Mouse (Mus musculus) embryonic facial prominence, embryonic 13.5 days (tissue): ENCODE data around the gene Slc13a5. TPM values are rescaled to one million over a fixed set of nuclear protein-coding genes. Genes with fewer than 3 reads are reported as not detected.

Source experiments
- ATAC-seq: fragments of 200-750 bp; cut with Nextera tagmentation; 2 replicates; pipeline ENCODE4 v1.8.0; 2017; ENCODE audit warnings: low read depth; ENCODE audit not compliant: insufficient number of reproducible peaks, insufficient read depth, low FRiP score, low TSS enrichment
- H3K27ac ChIP-seq: fragments of 300-500 bp; sonication (generic); 2 replicates; pipeline ENCODE4 v1.5.1; 2015; ENCODE audit warnings: moderate library complexity, mild to moderate bottlenecking, inconsistent platforms
- H3K27me3 ChIP-seq: fragments of 300-500 bp; sonication (generic); 2 replicates; pipeline ENCODE4 v1.6.1; 2015; ENCODE audit warnings: mild to moderate bottlenecking, inconsistent platforms
- H3K36me3 ChIP-seq: fragments of 300-500 bp; sonication (generic); 2 replicates; pipeline ENCODE4 v1.6.1; 2015; ENCODE audit warnings: mild to moderate bottlenecking, inconsistent platforms
- H3K4me1 ChIP-seq: fragments of 300-500 bp; sonication (generic); 2 replicates; pipeline ENCODE4 v1.6.1; 2015; ENCODE audit warnings: inconsistent platforms
- H3K4me2 ChIP-seq: fragments of 300-500 bp; sonication (generic); 2 replicates; pipeline ENCODE4 v1.6.1; 2015; ENCODE audit warnings: moderate library complexity, mild to moderate bottlenecking, inconsistent platforms
- H3K4me3 ChIP-seq: fragments of 300-500 bp; sonication (generic); 2 replicates; pipeline ENCODE4 v1.5.1; 2015; ENCODE audit warnings: mild to moderate bottlenecking, inconsistent platforms
- H3K9ac ChIP-seq: fragments of 300-500 bp; sonication (generic); 2 replicates; pipeline ENCODE4 v1.6.1; 2015; ENCODE audit warnings: mild to moderate bottlenecking, inconsistent platforms
- H3K9me3 ChIP-seq: fragments of 300-500 bp; sonication (generic); 2 replicates; pipeline ENCODE4 v1.6.1; 2016; ENCODE audit warnings: inconsistent platforms
- WGBS: fragments of 180-500 bp; shearing (Covaris S2); methylation state at CpG from one replicate; pipeline ENCODE4 v1.1.7; 2015; ENCODE audit warnings: mixed read lengths; 5-methylcytosine and 5-hydroxymethylcytosine counted together
- polyA plus RNA-seq: library from polyadenylated mRNA; unstranded; fragments of >200 nt; fragmentation: Nextera tagmentation; extraction: Ambion mirVana; gene quantifications from 2 replicates; pipeline ENCODE4 v1.2.1, GENCODE M21; 2015

Gene Slc13a5
- polyA plus RNA-seq, 1 experiment from 2014 or later, result 4.7 TPM

DNA sequence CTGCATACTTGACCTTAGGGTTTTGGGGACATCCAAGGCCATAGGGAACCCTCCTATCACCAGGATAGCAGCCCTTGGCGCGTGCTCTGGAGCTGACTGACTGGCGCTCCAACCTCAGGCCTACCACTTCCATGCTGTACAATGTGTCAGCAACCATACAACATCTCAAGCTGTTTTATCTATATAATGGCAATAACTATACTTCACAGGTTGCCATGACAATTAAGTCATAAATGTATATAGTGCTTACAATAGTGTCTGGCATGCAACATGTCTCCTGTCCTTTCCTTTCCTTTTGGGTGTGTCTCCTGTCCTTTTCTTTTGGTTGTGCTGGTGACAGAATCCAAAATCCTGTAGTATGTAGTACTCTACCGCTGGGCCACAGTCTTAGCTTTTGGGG is 11.4 kb downstream of the Slc13a5 start:
- no peaks in the 10 kb centered on the region for H3K4me1 ChIP-seq
- H3K9me3 ChIP-seq, result no peaks in the 10 kb centered on the region
- H3K9ac ChIP-seq, result no peak overlapping the region
- WGBS, result 89% methylated on average over 4 of the region's 4 CpGs
- no peak overlapping the region for H3K27ac ChIP-seq
- no peak overlapping the region for H3K4me2 ChIP-seq
- ATAC-seq, result no peak
- no peak overlapping the region for H3K4me3 ChIP-seq
- H3K27me3 ChIP-seq, result 0 out of 2 replicates have a peak, but pooled peaks cover under 1% of the 10 kb centered on the region
- H3K36me3 ChIP-seq, result no peaks in the 10 kb centered on the region

DNA sequence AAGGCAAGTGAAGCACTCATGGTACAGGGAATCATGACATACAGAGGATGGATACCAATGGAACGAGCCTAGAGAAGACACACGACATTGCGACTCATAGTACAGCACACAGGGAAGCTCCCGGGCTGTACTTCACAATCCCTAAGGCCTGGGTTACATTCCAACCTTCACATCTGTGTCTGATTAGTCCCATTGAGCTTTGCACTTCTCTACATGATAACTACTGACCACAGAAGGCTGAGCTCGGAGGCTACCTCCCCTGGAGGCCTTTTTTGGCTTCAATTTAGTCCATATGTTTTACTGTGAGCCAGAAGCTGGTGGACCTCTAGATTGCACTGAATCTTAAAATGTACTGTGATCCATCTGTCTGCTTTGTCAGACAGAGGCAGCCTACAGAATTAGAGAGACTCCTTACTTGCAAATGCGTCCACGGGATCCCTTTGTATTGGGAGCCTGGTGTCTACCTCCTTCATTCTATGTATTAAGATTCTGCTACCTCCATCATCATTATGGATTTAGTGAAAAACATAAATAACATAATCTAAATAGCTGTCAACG is 21.7 kb downstream of the Slc13a5 start:
- Histone ChIP-seq H3K9ac (no peak overlapping the region), H3K27ac (no peak overlapping the region), H3K4me3 (no peak overlapping the region), H3K4me2 (no peak overlapping the region), H3K27me3 (0 out of 2 replicates have a peak, but pooled peaks cover 1% of the 10 kb centered on the region), H3K36me3 (no peaks in the 10 kb centered on the region), H3K4me1 (peaks cover 7% of the 10 kb centered on the region; the same call in 1 of the 2 replicates), H3K9me3 (no peaks in the 10 kb centered on the region)
- no peak for ATAC-seq
- 39% methylated on average over 8 of the region's 8 CpGs for WGBS

DNA sequence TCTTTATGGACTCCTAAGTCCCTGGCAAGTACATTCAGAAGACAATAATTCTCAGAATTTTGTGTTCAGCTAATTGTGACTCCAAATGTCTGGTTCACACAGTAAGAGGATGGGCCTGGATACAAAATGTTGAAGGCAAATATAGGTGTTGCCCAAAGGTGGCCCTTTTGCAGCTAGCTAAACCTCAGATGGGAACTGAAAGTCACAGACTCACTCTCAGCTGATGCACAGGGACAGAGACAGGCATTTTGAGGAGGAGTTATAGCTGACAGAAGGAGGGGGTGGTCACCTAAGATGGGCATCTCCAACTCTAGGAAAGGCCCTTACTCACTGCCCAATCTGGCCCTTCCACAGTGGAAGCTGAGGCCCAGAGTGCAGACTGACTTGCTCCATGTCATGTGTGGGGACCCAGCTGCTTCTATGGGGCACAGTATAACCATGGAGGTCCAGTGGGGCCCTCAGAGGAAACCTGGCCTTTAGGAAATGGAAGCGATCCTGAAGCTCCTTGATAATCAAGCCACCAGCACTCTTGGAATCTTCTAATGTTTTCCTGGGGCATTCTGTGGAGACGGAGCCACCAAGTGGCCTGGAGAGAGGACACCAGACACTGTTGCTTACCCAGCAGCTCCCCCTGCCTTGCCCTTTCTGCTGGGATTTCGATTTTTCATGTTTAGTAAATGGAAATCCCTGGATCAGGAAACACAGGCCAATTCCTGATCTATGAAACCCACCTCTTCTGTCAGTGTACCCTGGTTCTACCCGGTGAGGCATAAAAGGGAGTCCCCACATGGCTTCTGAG is 26.8 kb downstream of the Slc13a5 start:
- peaks cover 3% of the 10 kb centered on the region; the same call in 1 of the 2 replicates for H3K4me1 ChIP-seq
- 72% methylated on average over 4 of the region's 4 CpGs for WGBS
- H3K27ac ChIP-seq, result no peak overlapping the region
- no peak for ATAC-seq
- no peak overlapping the region for H3K9ac ChIP-seq
- no peaks in the 10 kb centered on the region for H3K36me3 ChIP-seq
- H3K27me3 ChIP-seq, result no peaks in the 10 kb centered on the region
- no peak overlapping the region for H3K4me2 ChIP-seq
- H3K9me3 ChIP-seq, result no peaks in the 10 kb centered on the region
- H3K4me3 ChIP-seq, result no peak overlapping the region

DNA sequence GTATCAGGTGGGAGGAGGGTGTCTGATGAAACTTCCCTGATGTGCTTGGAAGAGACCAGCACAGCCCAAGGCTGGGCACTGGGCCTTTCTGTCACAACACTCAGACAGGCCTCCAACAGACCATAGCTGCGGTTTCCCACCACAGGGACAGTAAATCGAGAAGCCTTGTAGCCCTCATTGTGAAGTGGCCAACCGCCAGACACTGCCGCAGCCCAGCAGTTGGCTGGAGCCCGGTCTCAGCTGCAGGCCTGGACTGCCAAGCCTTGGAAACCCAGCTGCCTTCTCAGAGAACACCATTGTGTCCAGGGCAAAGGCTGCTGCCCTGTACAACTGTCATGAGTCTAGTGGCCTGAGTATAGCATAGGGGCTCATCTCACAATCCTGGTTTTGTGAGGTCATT is 33.0 kb downstream of the Slc13a5 start:
- WGBS, result 67% methylated on average over 5 of the region's 5 CpGs

DNA sequence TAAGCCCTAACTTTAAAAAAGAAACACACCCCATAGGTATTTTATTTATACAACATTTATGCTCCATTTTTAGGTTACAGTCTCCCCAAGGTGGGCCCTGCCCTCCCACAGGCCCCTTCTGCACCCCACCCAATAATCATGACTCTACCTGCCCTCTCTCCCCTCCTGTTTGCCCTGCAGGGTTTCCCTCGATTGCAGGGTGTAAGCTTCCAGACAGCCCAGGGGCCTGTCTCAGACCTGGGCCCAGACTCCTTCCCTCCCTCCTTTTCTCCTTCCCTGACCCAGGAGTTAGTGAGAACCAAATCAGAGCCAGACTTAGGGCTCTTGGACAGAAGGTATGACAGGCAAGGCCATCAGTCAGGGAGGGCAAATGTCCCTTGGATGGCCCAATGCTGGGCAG is 34.0 kb downstream of the Slc13a5 start:
- H3K36me3 ChIP-seq, result no peaks in the 10 kb centered on the region
- H3K27ac ChIP-seq, result no peak overlapping the region
- no peak overlapping the region for H3K4me2 ChIP-seq
- H3K4me1 ChIP-seq, result no peaks in the 10 kb centered on the region
- H3K9ac ChIP-seq, result no peak overlapping the region
- no peaks in the 10 kb centered on the region for H3K9me3 ChIP-seq
- WGBS, result 50% methylated on average over 1 of the region's 1 CpGs
- no peak overlapping the region for H3K4me3 ChIP-seq
- no peak for ATAC-seq
- no peaks in the 10 kb centered on the region for H3K27me3 ChIP-seq

More for the DNA sequence above, 33.0 kb downstream of the Slc13a5 start:
- Histone ChIP-seq H3K4me1 (no peaks in the 10 kb centered on the region), H3K36me3 (no peaks in the 10 kb centered on the region), H3K9ac (no peak overlapping the region), H3K9me3 (no peaks in the 10 kb centered on the region), H3K27ac (no peak overlapping the region), H3K4me3 (no peak overlapping the region), H3K27me3 (no peaks in the 10 kb centered on the region), H3K4me2 (no peak overlapping the region)
- ATAC-seq, result no peak

DNA sequence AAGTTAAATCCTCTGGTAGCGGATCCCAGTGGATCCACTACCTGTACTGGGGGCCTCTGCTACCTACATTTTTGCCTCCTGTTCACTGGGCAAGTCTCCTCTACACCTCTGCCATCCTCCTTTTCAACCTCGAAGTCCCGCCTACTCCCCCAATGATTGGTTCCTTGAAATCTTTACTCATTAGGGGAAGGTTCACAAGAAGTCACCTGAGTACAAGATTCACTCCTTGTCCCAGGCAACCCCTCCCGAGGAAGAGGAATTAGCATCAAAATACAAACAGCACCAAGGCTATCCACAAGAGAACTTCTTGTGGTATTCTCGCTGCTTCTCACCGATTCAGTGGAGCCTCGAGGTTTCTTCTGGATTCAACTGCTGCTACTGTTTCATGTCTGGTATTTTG is 35.0 kb downstream of the Slc13a5 start:
- ATAC-seq, result no peak
- no peak overlapping the region for H3K9ac ChIP-seq
- no peaks in the 10 kb centered on the region for H3K9me3 ChIP-seq
- 87% methylated on average over 7 of the region's 7 CpGs for WGBS
- H3K4me2 ChIP-seq, result no peak overlapping the region
- H3K4me1 ChIP-seq, result no peaks in the 10 kb centered on the region
- H3K27me3 ChIP-seq, result no peaks in the 10 kb centered on the region
- no peak overlapping the region for H3K4me3 ChIP-seq
- no peak overlapping the region for H3K27ac ChIP-seq
- H3K36me3 ChIP-seq, result no peaks in the 10 kb centered on the region

DNA sequence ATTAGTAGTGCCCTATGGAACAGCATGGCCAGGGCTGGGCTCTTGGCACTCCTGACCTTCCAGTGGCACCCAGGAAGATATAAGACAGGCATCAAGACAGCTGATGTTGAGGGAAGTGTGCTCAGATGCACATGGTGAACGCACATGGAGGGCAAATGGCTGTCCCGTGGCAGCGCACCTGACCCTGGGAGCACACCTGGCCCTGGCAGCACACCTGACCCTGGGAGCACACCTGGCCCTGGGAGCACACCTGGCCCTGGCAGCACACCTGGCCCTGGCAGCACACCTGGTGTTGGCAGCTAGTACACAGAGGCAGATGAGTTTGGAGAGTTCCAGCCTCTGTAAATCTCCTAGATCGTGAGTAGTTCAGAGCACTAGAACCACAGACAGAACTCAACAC is 38.5 kb downstream of the Slc13a5 start:
- no peak for ATAC-seq
- 93% methylated on average over 4 of the region's 4 CpGs for WGBS

DNA sequence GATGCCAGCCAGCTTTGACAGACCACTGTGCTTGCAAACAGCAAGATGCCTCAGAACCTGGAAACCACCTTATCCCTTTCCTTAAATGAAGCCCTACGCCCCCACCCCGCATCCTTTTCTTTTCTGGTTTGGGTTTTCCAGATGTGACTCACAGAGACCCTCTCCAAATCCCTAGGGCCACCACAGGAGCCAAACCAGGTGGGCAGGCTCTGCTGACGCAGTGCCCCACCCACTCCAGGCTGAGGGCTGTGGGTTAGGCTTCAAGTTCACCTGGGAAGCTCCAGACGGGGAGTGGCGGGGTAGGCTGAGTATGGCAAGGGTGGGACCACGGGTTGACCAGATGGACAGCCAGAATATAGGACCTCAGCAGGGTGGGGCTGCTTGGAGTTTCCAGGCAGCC is 40.1 kb downstream of the Slc13a5 start:
- Histone ChIP-seq H3K27ac (no peak overlapping the region), H3K27me3 (no peaks in the 10 kb centered on the region), H3K4me2 (no peak overlapping the region), H3K9ac (no peak overlapping the region), H3K36me3 (no peaks in the 10 kb centered on the region), H3K4me1 (peaks cover 8% of the 10 kb centered on the region; the same call in 1 of the 2 replicates), H3K4me3 (no peak overlapping the region), H3K9me3 (no peaks in the 10 kb centered on the region)
- no peak for ATAC-seq
- WGBS, result 85% methylated on average over 6 of the region's 6 CpGs

More for the DNA sequence above, 38.5 kb downstream of the Slc13a5 start:
- H3K4me2 ChIP-seq, result no peak overlapping the region
- H3K36me3 ChIP-seq, result no peaks in the 10 kb centered on the region
- no peak overlapping the region for H3K9ac ChIP-seq
- H3K9me3 ChIP-seq, result no peaks in the 10 kb centered on the region
- no peak overlapping the region for H3K4me3 ChIP-seq
- H3K27ac ChIP-seq, result no peak overlapping the region
- peaks cover 8% of the 10 kb centered on the region; the same call in 1 of the 2 replicates for H3K4me1 ChIP-seq
- H3K27me3 ChIP-seq, result no peaks in the 10 kb centered on the region

DNA sequence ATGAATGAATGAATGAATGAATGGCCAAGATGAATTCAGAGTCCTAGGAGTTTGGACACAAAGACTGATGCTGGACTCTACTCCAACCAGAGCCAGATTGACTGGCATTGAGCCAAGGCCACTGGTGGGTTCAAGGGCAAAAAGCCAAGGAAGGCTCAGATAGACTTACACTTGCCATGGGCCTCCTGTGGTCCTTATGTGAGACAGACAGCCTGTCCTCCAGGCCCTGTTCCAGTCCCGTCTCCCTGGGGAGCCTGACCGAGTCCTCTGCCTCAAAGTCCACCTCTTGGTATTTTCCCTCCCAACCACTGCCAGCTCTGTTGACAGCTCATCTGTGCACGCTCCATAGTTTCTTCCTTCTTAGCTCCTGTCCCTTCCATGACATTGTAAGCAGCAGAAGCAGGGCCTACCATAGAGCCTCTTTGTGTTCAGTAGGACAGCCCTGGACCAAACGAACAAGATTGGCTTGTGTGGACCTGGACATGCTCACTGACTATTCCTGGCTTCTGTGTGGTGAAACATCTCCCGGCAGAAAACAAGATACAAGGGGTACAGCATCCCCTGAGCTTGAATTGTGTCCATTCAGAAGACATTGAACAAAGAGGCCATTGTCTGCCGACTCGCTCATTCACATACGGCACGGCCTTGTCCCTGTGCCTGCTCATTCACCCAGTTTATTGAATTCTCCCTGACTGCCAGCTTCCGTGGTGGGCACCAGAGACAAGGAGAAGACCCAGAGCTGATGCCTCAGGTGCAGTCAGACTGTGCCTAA is 40.8 kb downstream of the Slc13a5 start:
- no peak overlapping the region for H3K27ac ChIP-seq
- ATAC-seq, result no peak
- peaks cover 8% of the 10 kb centered on the region; the same call in 1 of the 2 replicates for H3K4me1 ChIP-seq
- H3K36me3 ChIP-seq, result no peaks in the 10 kb centered on the region
- H3K9ac ChIP-seq, result no peak overlapping the region
- H3K9me3 ChIP-seq, result no peaks in the 10 kb centered on the region
- WGBS, result 38% methylated on average over 10 of the region's 10 CpGs
- no peak overlapping the region for H3K4me3 ChIP-seq
- H3K4me2 ChIP-seq, result no peak overlapping the region
- H3K27me3 ChIP-seq, result no peaks in the 10 kb centered on the region

DNA sequence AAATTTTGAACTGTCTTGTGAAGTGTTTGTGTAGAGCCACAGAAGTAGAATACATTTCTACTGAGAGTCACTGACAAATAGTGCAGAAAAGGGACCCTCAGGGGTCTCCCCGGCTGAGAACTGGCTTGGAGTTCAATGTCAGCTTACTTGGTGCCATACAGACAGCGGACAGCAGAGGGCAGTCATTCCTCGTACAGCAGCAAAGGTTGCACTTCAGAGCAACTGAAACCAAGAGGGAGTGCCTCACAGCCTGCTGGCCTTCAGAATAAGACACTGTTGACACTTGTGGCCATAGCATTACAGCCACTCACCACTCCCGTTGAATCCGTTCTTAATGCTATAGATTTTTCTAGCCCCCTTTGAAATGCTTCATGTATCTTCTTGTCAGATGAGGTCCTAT is 42.2 kb downstream of the Slc13a5 start:
- H3K4me3 ChIP-seq, result no peak overlapping the region
- no peak overlapping the region for H3K4me2 ChIP-seq
- WGBS, result 15% methylated on average over 5 of the region's 5 CpGs
- H3K36me3 ChIP-seq, result no peaks in the 10 kb centered on the region
- no peaks in the 10 kb centered on the region for H3K9me3 ChIP-seq
- H3K27ac ChIP-seq, result no peak overlapping the region
- ATAC-seq, result no peak
- peaks cover 8% of the 10 kb centered on the region; the same call in 1 of the 2 replicates for H3K4me1 ChIP-seq
- no peaks in the 10 kb centered on the region for H3K27me3 ChIP-seq
- no peak overlapping the region for H3K9ac ChIP-seq

DNA sequence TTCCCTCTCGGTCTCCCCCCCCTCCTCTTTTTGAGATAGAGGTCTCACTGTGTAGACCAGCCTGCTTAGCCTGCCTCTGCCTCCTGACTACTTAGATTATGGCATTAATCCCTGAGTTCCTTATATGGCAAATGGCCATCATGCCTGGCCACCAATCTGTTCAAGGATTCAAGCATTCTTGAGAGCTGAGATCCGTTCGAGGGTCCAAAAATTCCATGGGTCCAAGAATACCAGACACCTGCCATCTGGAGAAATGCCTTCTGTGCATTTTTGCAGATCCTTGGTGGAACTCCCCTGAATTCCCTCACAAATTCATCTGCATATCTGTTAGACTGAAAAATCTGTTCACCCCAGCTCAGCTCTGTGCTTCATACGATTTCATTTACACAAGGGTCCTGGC is 43.6 kb downstream of the Slc13a5 start:
- Histone ChIP-seq H3K27ac (no peak overlapping the region), H3K9ac (no peak overlapping the region), H3K9me3 (no peaks in the 10 kb centered on the region), H3K4me1 (peaks cover 8% of the 10 kb centered on the region; the same call in 1 of the 2 replicates), H3K4me2 (no peak overlapping the region), H3K4me3 (no peak overlapping the region), H3K27me3 (no peaks in the 10 kb centered on the region), H3K36me3 (0 out of 2 replicates have a peak, but pooled peaks cover 6% of the 10 kb centered on the region)
- no peak for ATAC-seq
- 79% methylated on average over 4 of the region's 4 CpGs for WGBS
